Mouse (Mus musculus): ENCODE results near the gene 1110002E22Rik. TPM values are rescaled to one million over a fixed set of nuclear protein-coding genes. Genes with fewer than 3 reads are reported as not detected.

1110002E22Rik gene
- polyA plus RNA-seq, 1 experiment from 2014 or later, result 0.06 TPM

- DNase-seq, result no peak
- no peak overlapping the region for H3K27ac ChIP-seq
Observed at GRCm38 (mm10) chr3:138116871-138117270, 52.0 kb downstream of the 1110002E22Rik start.

GRCm38 (mm10) chr3:138118392-138118791 is 53.5 kb downstream of the 1110002E22Rik start:
- peaks cover 2% of the 10 kb centered on the region; the same call in 1 of the 2 replicates for H3K36me3 ChIP-seq
- 49% methylated on average over 6 of the region's 6 CpGs for WGBS (ENCODE audit: insufficient replicate concordance)
- H3K27ac ChIP-seq, result no peak overlapping the region
- ATAC-seq (ENCODE audit: low read depth) (no peak), DNase-seq (no peak)
- no peaks in the 10 kb centered on the region for H3K4me1 ChIP-seq (replicated peaks)
- H3K9ac ChIP-seq, result no peak overlapping the region
- H3K27me3 ChIP-seq, result no peaks in the 10 kb centered on the region
- no peak overlapping the region for H3K4me3 ChIP-seq (replicated peaks)
- H3K4me2 ChIP-seq, result no peak overlapping the region
- H3K9me3 ChIP-seq (replicated peaks), result no peaks in the 10 kb centered on the region

More at GRCm38 (mm10) chr3:138116871-138117270, 52.0 kb downstream of the 1110002E22Rik start:
- Histone ChIP-seq H3K4me2 (no peak overlapping the region), H3K9me3 (replicated peaks) (no peaks in the 10 kb centered on the region), H3K36me3 (peaks cover 2% of the 10 kb centered on the region; the same call in 1 of the 2 replicates), H3K4me1 (replicated peaks) (no peaks in the 10 kb centered on the region), H3K9ac (no peak overlapping the region), H3K27me3 (no peaks in the 10 kb centered on the region), H3K4me3 (replicated peaks) (no peak overlapping the region)
- 67% methylated on average over 4 of the region's 4 CpGs for WGBS (ENCODE audit: insufficient replicate concordance)
- ATAC-seq (ENCODE audit: low read depth), result no peak

GRCm38 (mm10) chr3:138118831-138119230 is 54.0 kb downstream of the 1110002E22Rik start:
- no peak overlapping the region for H3K9ac ChIP-seq
- DNase-seq, result no peak
- no peaks in the 10 kb centered on the region for H3K4me1 ChIP-seq (replicated peaks)
- H3K27me3 ChIP-seq, result no peaks in the 10 kb centered on the region
- H3K4me3 ChIP-seq (replicated peaks), result no peak overlapping the region
- H3K4me2 ChIP-seq, result no peak overlapping the region
- ATAC-seq (ENCODE audit: low read depth), result no peak
- H3K36me3 ChIP-seq, result peaks cover 2% of the 10 kb centered on the region; the same call in 1 of the 2 replicates
- WGBS (ENCODE audit: insufficient replicate concordance), result 59% methylated on average over 14 of the region's 14 CpGs
- H3K27ac ChIP-seq, result no peak overlapping the region
- no peaks in the 10 kb centered on the region for H3K9me3 ChIP-seq (replicated peaks)

GRCm38 (mm10) chr3:138119444-138120105 is 54.7 kb downstream of the 1110002E22Rik start:
- H3K9me3 ChIP-seq (replicated peaks), result no peaks in the 10 kb centered on the region
- no peak for DNase-seq
- H3K9ac ChIP-seq, result no peak overlapping the region
- H3K27ac ChIP-seq, result no peak overlapping the region
- H3K4me1 ChIP-seq (replicated peaks), result no peaks in the 10 kb centered on the region
- H3K4me3 ChIP-seq (replicated peaks), result no peak overlapping the region
- H3K36me3 ChIP-seq, result peaks cover 2% of the 10 kb centered on the region; the same call in 1 of the 2 replicates
- H3K4me2 ChIP-seq, result no peak overlapping the region
- 83% methylated on average over 16 of the region's 16 CpGs for WGBS (ENCODE audit: insufficient replicate concordance)
- no peaks in the 10 kb centered on the region for H3K27me3 ChIP-seq
- ATAC-seq (ENCODE audit: low read depth), result no peak

- no peak for DNase-seq
- Histone ChIP-seq H3K27ac (no peak overlapping the region), H3K4me1 (replicated peaks) (no peaks in the 10 kb centered on the region), H3K36me3 (peaks cover 2% of the 10 kb centered on the region; the same call in 1 of the 2 replicates), H3K27me3 (no peaks in the 10 kb centered on the region), H3K9ac (no peak overlapping the region), H3K9me3 (replicated peaks) (no peaks in the 10 kb centered on the region), H3K4me2 (no peak overlapping the region), H3K4me3 (replicated peaks) (no peak overlapping the region)
- ATAC-seq (ENCODE audit: low read depth), result no peak
- WGBS (ENCODE audit: insufficient replicate concordance), result 79% methylated on average over 2 of the region's 2 CpGs
Observed at GRCm38 (mm10) chr3:138121461-138121860, 56.6 kb downstream of the 1110002E22Rik start.

GRCm38 (mm10) chr3:138123842-138124241 is 59.0 kb downstream of the 1110002E22Rik start:
- Histone ChIP-seq H3K36me3 (0 out of 2 replicates have a peak, but pooled peaks cover 2% of the 10 kb centered on the region), H3K9ac (no peak overlapping the region), H3K4me3 (replicated peaks) (no peak overlapping the region), H3K4me2 (no peak overlapping the region), H3K27ac (no peak overlapping the region), H3K4me1 (replicated peaks) (peaks cover 12% of the 10 kb centered on the region; the same call in 1 of the 2 replicates), H3K9me3 (replicated peaks) (no peaks in the 10 kb centered on the region), H3K27me3 (no peaks in the 10 kb centered on the region)
- DNase-seq, result no peak
- 68% methylated on average over 10 of the region's 10 CpGs for WGBS (ENCODE audit: insufficient replicate concordance)
- ATAC-seq (ENCODE audit: low read depth), result no peak

GRCm38 (mm10) chr3:138129110-138129509 is 64.3 kb downstream of the 1110002E22Rik start:
- 59% methylated on average over 6 of the region's 6 CpGs for WGBS (ENCODE audit: insufficient replicate concordance)
- H3K27me3 ChIP-seq, result no peaks in the 10 kb centered on the region
- no peak overlapping the region for H3K9ac ChIP-seq
- DNase-seq (no peak), ATAC-seq (ENCODE audit: low read depth) (no peak)
- no peaks in the 10 kb centered on the region for H3K9me3 ChIP-seq (replicated peaks)
- H3K4me2 ChIP-seq, result peak overlapping the region; percentile 43
- peak overlapping the region; percentile 25 for H3K4me3 ChIP-seq (replicated peaks)
- no peaks in the 10 kb centered on the region for H3K36me3 ChIP-seq
- no peak overlapping the region for H3K27ac ChIP-seq
- peaks cover 16% of the 10 kb centered on the region; the same call in 1 of the 2 replicates for H3K4me1 ChIP-seq (replicated peaks)

GRCm38 (mm10) chr3:138130692-138131091 is 65.8 kb downstream of the 1110002E22Rik start:
- H3K27ac ChIP-seq, result peak overlapping the region; percentile 59; the same call in 1 of the 2 replicates

More at GRCm38 (mm10) chr3:138130692-138131091, 65.8 kb downstream of the 1110002E22Rik start:
- Histone ChIP-seq H3K4me2 (no peak overlapping the region), H3K9ac (peak overlapping the region; percentile 43; the same call in 1 of the 2 replicates), H3K4me3 (replicated peaks) (peak overlapping the region; percentile 38), H3K4me1 (replicated peaks) (peaks cover 16% of the 10 kb centered on the region; the same call in 1 of the 2 replicates), H3K36me3 (no peaks in the 10 kb centered on the region), H3K9me3 (replicated peaks) (no peaks in the 10 kb centered on the region), H3K27me3 (no peaks in the 10 kb centered on the region)
- ATAC-seq (ENCODE audit: low read depth) (no peak), DNase-seq (no peak)
- 67% methylated on average over 1 of the region's 1 CpGs for WGBS (ENCODE audit: insufficient replicate concordance)

Other genes with a start within 250 kb of the 1110002E22Rik start
- gene H2afz, start 200.6 kb upstream of the 1110002E22Rik start, polyA plus RNA-seq (2015; fragmentation: Nextera tagmentation; extraction: Ambion mirVana), result 1,513 and 1,730 TPM in 2 replicates
- 5.7 and 6.0 TPM in 2 replicates for gene Dnajb14, start 197.4 kb upstream of the 1110002E22Rik start, polyA plus RNA-seq (2015; fragmentation: Nextera tagmentation; extraction: Ambion mirVana)
- gene Lamtor3, start 146.5 kb upstream of the 1110002E22Rik start, polyA plus RNA-seq (2015; fragmentation: Nextera tagmentation; extraction: Ambion mirVana), result 65.6 and 78.3 TPM in 2 replicates
- 14.0 and 20.3 TPM in 2 replicates for gene Dapp1, start 83.5 kb upstream of the 1110002E22Rik start, polyA plus RNA-seq (2015; fragmentation: Nextera tagmentation; extraction: Ambion mirVana)
- gene Gm5105, start 2.3 kb downstream of the 1110002E22Rik start, polyA plus RNA-seq (2015; fragmentation: Nextera tagmentation; extraction: Ambion mirVana), result not detected in 2 replicates
- 7.3 and 8.6 TPM in 2 replicates for gene Trmt10a, start 78.4 kb downstream of the 1110002E22Rik start, polyA plus RNA-seq (2015; fragmentation: Nextera tagmentation; extraction: Ambion mirVana)
- gene Mttp, start 79.9 kb downstream of the 1110002E22Rik start, polyA plus RNA-seq (2015; fragmentation: Nextera tagmentation; extraction: Ambion mirVana), result 27.4 and 36.9 TPM in 2 replicates
- not detected in 2 replicates for gene 4930579F01Rik, start 128.8 kb downstream of the 1110002E22Rik start, polyA plus RNA-seq (2015; fragmentation: Nextera tagmentation; extraction: Ambion mirVana)
- 0.25 and 0.30 TPM in 2 replicates for gene Adh7, start 152.7 kb downstream of the 1110002E22Rik start, polyA plus RNA-seq (2015; fragmentation: Nextera tagmentation; extraction: Ambion mirVana)
- 3.0 and 3.4 TPM in 2 replicates for gene Adh1, start 195.9 kb downstream of the 1110002E22Rik start, polyA plus RNA-seq (2015; fragmentation: Nextera tagmentation; extraction: Ambion mirVana)
- not detected in 2 replicates for gene Adh6a, start 248.2 kb downstream of the 1110002E22Rik start, polyA plus RNA-seq (2015; fragmentation: Nextera tagmentation; extraction: Ambion mirVana)

Data from liver, embryonic 13.5 days (tissue).